Mouse (Mus musculus): ENCODE data around the gene Galt.

The Galt gene

DNA sequence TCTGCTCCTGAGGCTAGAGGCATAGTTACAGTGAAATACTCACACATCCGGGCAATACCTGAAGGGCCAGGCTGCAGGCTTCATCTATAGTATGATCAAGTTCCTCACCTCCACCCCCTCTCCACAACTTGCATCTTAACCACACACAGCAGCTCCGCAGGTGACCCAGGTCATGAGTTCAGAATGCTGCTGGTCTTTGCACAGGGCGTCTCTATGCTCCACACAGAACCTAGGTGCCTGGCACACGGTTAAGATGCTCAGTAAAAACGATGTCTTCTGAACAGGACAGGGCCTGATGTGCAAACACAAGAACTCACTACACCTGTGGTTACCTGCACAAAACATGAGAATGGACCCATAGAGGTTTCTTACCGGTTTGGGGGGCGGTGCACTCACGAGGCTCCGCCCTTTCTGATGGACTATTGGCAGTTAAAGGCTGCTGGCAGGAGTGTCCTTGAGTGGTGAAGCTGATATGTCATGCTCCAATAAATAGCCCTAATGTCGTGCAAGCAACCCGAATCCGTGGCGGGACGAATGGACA is at the start of gene Galt:
Galt (plus strand) TSS at position 432 of the 541 bp plus-strand sequence.
- no peak for DNase-seq (ENCODE audit: low spot score in 2 of 2)

DNA sequence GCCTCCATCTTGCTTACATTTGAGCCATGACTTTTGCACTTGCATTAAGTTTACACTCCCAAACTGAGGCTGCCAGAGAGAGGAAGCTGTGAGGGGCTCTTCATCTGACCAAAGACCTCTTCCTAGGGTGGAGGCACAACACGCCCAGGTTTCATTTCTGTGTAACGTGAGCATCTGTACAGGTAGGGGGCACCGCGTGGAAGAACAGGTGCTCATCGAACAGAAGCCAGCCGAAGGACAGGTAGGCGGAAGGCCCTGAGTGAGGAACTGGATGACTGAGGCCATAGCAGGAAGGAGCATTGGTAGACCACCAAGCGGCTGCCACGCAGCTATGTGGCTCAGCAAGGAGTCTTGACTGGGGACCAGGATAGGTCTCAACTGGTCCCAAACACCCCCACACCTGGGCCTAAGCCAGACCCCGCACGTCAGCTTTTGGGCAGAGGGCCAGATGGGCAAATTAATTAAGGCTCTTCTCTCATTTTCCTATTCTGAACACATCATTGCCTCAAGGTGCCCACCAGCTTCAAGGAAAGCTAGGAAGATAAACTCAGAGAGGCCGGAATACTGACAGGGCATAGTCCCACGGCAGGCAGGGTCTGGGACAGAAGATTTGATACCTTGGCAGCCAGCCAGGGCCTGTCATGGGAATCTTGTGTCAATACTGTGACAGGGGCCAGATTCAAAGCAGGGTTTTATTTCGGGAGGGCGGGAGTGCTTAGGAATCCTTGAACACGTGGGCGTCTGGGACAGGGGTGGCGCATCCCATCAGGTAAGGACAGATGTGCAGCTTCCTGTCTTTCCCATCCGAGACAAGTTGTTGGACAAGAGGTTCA is 48.9 kb upstream of the Galt start:
- peak; percentile 3 to 9 for DNase-seq (ENCODE audit: low spot score in 2 of 2)

DNA sequence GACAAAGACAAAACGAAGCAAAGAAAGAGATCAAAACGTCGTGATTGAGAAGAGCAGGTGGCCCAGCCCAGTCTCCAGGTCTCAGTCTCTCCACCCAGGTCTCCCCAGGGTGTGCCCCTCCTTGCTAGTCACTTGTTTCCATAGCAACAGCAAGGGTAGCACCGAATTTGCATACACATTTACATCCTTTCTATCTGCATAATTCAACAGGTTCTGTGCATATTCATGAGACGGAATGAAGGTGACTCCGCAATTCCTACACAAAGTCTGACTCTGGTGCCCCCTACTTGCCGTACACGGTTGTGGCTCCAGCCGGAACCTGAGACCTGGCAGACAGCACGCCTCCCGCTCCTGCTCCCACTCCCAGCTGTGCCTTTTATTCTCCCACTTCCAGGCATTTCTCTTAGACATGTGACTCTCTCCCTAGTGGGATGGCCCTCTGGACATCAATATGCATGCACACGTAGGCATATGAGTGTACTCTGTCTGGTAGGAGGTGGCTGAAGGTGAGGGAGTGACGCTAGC is 48.0 kb upstream of the Galt start:
- peak; percentile 64 to 65 for DNase-seq (ENCODE audit: low spot score in 2 of 2)

DNA sequence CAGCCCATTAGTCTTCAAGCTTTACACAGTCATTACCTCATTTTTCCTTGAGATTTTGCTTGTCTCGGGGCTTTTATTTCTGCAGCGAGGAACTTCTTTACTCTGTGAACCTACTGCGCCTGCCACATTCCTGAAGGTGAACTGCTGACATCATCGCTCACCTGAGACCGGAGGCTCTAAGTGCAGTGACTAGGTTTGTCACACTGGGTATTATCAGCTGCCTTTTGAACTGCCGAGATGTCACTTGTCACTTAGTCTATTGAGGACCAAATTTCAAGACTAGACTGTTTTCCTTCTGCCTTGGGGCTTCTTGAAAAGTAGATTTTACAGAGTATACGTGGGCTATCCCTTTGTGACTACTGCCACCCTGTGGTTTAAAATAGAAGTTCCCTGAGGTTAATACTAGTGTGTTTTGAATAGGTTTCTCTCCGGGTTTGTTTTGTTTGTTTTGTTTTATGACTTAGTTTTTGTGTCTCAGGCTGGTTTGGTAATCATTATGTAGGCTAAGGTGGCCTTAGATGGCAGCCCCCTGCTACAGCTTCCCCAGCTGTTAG is 46.8 kb upstream of the Galt start:
- DNase-seq (ENCODE audit: low spot score in 2 of 2) = peak in 1 of 2 experiments; percentile 54

DNA sequence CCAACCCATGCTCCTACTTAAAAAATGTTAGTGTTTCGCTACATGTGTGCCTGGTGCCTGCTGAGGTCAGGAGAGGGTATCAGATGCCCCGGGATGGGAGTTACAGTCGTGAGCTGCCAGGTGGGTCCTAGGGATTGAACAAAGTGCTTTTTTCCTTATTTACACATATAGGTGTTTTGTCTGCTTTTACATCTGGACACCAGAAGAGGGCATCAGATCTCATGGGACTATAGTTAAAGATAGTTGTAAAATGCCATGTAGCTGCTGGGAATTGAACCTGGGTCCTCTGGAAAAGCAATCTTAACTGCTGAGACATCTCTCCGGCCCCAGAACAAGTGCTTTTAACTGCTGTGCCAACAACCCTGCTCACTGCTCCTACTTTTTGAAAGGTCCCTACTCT is 44.8 kb upstream of the Galt start:
- DNase-seq (ENCODE audit: low spot score in 2 of 2) = no peak

DNA sequence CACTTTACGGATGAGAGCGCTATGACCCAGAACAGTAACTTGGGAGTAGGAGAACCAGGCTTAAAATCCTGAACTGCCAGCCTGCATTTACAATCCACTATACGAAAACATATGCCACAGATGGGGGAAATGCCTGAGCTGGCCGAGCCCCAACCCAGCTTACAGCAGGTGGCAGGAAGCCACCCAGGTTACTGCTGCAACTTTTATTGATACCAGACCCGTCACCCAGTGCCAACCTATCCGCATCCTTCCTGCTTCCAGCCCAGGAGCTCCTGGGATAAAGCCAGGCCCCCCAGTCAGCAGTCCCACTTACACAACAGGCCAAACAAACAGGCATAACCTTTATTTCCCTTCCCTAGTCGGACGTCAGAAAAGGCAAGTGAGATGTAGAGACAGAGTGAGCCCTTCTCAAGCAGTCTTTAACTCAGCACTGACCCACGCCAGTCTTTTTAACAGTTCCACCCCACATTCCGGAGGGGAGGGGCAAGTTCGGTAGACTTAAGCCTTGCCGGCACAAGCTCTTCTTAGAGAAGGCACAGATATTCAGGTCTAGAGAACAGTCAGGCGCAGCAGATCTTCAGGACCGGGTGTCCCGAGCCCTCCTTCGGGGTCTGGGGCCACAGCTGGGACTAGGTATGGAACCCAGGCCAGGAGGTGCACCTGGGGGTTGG is 43.2 kb upstream of the Galt start:
- no peak for DNase-seq (ENCODE audit: low spot score in 2 of 2)

DNA sequence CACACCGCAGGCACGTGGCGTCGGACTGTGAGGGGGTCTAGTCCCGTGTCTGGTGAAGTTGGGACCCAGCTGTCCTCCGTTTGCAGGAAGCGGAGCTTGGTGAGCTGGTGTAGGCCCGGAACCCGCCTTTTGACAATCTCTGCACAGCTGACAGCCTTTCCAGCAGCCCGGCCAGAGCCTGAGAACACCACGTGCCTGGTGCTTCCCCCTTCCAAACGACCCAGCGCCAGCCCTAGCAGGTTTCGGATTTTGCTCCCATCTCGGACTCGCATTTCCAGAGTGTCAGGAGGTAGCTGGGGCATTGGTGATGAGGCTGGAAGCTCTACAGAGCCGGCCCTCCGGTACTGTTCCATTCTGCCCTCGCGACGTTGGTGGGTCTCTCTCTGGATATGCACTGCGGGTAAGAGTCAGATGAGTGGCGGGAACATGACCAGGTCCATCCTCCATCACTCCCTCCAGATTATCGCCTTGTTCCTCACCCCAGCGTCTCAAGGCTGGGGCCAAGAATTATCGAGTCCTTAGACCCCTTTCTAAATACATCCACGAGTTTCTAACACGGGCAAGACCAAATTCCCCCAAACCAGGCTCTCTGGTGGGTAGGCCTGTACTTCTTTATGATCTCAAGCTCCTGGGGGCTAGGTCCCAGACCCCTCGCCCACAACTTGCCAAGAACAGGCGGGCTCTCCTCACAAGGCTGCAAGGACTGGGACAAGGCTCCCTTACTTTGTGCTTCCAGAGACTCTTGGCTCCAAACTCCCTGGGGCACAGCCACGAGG is 42.4 kb upstream of the Galt start:
- no peak for DNase-seq (ENCODE audit: low spot score in 2 of 2)

DNA sequence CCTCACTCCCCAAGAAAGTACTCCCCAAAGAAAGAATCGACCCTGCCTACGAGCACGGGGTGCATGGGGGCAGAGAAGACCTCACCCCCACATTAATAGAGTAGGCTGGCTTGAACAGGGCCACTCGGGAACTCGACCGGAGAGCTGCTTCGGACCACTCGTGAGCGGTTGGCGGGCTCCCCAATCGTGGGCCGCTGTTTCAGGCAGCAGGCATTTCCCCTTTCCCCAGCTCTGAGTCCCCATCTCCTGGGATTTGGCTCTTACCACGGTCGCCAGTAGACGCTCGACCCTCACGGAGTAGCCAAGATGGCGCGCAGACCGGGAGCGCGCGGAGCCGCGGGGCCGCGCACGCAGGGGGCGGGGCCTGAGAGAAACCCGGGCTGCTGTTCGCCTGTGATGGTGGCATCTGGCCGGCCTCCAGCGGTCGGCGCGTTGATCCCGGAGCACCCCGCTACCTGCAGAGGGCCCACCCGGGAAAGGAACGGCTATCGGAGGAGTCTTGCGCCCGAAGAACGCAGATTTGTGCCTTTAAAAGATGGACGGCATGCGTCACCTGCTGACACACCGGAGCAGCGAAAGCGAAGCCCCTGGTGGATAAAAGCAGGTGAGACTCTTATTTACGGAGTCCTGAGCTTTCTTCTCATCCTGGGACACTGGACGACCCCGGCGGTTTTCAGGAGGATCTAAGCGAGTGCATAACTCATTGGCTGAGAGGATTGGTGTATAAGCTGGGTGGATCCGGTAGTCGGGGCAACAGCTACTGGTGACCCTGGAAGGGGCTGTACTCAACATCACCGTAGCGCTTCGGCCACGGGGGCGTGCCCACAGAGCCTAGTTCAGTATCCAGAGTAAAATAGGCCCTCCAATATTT is 41.6 kb upstream of the Galt start, which contains the start of gene Rpp25l:
Rpp25l (minus strand) TSS at position 338 of the 871 bp plus-strand sequence.
- DNase-seq (ENCODE audit: low spot score in 2 of 2) = peak; percentile 74 to 82

DNA sequence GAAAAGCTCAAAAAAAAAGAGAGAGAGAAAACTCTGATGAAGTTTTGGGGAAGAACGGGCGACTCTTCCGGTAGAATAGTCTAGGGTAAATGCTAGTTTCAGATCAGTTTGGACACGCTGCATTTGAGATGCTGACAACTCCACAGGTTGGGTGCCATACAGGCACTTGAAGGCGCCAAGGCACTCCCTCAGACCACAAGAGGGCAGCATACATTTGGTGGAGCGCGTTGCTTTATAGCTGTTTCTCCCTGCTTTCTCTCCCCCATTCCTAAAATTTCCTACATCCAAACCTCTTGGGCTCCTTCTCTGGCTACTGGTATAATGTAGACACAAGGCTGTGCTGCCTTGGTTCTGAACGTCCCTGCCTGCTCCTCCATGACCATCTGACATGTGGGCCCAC is 40.8 kb upstream of the Galt start:
- DNase-seq (ENCODE audit: low spot score in 2 of 2) = peak; percentile 48 to 52

DNA sequence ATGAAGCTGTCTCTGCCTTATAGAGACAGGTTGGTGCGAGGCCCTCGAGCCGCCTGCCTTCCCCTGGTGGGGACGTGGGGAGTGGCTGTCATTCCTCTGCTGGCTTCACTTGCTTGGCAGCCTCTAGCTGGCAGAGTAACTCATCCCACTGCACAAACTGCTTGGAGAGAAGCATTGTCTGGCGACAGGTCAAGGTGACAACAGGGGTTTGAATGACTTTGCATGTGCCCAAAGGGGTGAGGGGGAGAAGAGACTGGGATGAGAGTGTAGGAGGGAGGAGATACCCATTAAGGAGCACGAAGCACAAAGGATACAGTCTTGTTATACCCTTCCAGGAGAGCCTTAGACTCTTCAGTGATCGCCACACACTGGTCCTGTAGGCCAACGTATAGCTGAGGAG is 39.9 kb upstream of the Galt start:
- no peak for DNase-seq (ENCODE audit: low spot score in 2 of 2)

DNA sequence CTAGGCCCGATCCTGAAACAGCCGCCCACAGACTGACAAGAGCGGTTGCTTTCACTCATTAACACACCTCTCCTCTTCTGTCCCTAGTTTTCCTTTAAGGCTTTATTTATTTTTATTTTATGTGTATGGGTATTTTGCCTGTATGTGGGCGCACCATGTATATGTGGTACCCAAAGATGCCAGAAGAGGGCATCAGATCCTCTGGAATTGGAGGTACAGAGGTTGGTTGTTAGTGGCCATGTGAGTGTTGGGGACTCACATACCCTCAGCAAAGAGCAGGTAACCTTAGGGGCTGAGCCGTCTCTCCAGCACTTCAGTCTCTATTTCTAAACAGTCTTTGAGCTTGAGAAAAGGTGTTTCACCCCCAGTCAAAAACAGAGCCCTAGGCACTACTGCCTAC is 39.4 kb upstream of the Galt start:
- DNase-seq (ENCODE audit: low spot score in 2 of 2) = peak in 1 of 2 experiments; percentile 40

DNA sequence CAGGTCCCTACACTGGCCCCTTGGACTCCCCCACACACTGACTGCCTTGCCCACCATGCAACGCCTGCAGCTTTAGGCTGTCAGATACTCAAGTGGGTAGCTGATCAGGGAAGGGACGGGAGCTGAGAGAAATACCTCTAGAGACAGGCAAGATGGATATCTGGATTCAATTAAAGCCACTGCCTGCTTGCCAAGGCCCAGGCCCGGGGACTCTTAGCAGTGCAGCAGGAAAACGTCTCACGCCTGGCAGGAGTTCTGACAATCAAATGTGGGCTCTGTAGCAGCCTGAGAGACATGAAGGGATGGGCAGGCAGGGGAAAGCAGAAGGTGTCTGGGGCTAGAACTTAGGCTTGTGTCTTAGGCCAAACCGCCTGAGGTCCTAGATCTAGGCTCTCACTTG is 38.2 kb upstream of the Galt start:
- DNase-seq (ENCODE audit: low spot score in 2 of 2) = no peak

DNA sequence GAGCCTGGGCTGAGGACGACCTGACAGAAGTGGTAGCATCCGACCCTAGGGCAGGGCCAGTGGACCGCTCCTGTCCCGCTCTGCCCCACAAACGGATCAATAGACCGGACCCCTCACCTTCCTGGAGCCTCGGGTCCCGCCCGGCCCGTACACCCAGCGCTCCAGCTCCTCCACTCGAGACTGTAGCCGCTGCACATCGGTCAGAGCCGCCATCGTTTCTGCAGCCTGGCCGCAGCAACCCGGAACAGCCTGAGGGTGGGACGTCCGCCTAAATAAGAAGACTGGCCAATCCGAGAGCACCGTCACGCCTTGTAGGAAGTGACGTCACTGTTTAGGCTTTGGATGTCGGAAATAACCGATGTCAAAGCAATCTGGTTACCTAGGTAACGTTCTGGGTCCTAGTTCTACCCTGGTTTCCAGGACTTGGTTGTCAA is 32.1 kb upstream of the Galt start, which contains the start of gene Dctn3:
Dctn3 (minus strand) TSS at position 253 of the 434 bp plus-strand sequence.
- peak; percentile 81 to 82 for DNase-seq (ENCODE audit: low spot score in 2 of 2)

DNA sequence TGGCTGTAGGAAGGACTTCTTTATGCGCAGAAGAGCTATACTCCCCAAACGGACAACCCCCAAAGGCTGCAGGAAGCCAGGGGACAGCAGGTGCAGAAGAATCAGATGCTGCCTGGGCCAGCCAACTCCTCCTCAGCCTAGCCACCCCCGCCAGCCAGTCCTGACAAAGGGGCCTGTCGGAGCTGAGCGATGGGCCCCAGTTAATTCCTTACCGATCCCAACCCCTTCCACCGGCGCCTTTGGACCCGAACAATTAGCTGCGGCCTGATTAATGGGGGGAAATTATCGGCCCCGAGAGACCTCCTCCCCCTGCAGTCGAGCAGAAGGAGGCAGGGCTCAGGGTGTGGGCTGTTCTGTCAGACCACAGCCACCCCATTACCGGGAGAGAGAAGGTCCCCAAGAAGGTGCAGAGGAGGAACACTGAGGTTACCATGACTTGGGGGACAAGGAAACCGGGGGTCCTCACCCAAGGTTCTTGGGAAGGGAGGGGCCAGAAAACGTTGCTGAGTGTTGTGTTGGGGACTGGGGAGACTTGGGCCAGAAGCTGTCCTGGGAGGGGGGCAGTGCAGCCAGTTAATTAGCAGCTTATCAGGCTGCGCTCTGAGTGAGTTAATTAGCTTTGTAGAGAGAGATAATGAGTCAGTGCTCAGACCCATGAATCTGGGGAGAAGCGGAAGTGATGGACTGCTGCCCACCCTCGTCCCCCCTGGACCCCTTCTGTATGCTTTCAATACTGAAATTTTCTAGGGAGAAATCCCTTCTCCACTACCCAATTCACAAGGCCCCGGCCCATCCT is 28.0 kb upstream of the Galt start:
- no peak for DNase-seq (ENCODE audit: low spot score in 2 of 2)

DNA sequence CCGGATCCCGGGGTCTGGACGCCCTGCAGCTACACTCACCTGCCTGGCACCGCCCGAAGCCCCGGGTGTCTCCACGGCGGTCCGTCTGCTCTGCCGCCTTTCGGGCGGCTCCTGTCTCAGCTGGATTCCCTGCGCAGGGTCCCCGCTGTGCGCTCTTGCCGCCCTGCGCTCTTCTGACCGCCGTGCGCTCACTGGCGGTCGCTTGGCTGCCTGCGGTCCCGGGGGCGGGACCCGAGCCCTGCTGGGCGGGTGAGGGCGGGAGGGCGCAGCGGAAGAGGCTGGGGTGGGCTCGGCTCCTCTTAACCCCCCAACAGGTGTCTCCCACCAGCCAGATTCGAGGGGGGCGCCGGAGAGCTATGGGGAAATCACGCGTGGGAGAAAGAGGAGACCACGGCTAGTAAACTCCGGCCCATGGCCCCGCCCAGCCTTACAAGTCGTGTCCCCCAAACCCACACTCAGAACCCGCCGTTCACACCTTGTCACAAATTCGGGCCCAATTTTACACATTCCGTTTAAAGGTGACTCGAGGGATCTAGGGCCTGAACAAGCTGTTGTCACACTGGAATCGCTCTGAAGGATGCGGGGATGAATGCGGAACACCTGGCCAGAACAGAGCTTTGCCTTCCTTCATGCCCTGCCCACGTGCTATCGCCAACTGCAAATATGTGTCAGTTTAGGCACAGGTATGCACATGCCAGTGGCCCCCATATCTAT is 23.8 kb upstream of the Galt start, which contains the start of gene Arid3c:
Arid3c (minus strand) TSS at position 91 of the 714 bp plus-strand sequence.
- peak in 1 of 2 experiments; percentile 47 for DNase-seq (ENCODE audit: low spot score in 2 of 2)

DNA sequence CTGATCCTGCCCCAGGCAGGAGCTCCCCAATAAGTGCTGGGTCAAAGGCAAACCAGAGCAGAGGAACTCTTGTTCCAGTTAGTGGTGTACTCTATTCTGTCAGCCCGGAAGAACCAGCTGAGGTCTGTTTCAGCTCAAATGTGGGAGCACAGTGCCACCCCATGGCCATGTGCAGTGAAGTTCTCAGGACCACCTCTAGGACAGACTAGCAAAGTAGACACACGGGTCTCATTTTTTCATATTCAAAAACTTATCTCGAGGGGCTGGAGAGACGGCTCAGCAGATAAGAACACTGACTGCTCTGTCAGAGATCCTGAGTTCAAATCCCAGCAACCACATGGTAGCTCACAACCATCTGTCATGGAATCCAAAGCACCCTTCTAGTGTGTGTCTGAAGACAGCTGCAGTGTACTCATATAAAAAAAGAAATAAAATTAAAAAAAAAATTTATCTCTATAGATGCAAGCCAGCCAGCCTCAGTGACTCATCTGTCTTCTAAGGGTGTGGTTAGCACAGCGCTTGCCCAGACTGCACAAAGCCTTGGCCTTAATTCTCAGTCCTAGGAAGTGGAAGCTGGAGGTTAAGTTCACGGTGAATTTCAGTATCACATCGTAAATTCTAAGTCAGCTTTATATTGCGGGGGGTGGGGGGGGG is 17.3 kb upstream of the Galt start:
- DNase-seq (ENCODE audit: low spot score in 2 of 2) = peak; percentile 45 to 76

DNA sequence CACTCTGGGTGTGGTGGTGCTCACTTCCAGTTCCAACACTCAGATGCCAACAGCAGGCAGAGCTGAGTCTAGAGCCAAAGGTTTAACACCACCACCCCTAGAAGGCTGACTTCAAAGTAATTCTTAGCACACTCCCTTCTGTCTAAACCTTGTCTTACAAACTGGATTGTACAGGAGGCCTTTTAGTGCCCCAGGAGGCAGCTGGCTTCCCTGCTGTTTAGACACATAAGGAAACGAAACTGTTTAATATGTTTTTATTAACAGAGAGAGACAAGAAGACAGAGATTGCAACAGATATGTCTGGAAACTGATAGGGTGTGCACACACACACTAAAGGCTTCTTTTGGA is 16.8 kb upstream of the Galt start:
- no peak for DNase-seq (ENCODE audit: low spot score in 2 of 2)

DNA sequence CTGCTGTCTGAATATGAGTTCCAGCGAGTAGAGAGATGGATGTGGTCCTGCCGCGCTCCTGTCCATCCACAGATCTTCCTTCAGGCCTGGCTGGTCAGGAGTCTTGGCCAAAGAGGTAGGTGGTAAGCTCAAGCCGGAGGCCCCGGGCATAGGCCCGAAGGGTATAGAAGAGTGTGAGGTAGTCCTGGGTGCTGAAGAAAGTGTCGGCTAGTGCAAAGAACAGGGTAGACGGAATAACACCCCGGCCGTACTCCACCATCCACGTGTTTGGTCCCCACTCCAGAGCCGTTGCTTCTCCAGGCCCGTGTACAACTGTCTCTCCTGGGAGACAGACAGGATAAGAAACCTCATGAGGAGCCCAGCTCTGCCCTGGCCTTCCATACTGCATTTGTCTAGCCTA is 15.8 kb upstream of the Galt start:
- no peak for DNase-seq (ENCODE audit: low spot score in 2 of 2)

All from thymus, postnatal 10 days (tissue).